11 mouse cellular contexts compared by ENCODE assay signal in genomic region chr11:57836872-57837680, GRCm38 (mm10). TPM values are rescaled to one million over a fixed set of nuclear protein-coding genes. Genes with fewer than 3 reads are reported as not detected.
DNase-seq lines count a peak whose midpoint lies in the region; ATAC-seq and TF ChIP-seq lines count a peak whose summit lies in the region.
"Had no signal": no experiment of that assay in that cellular context is flagged by ENCODE, and none has a peak within 500 bp of the region (broad histone marks: within the 10 kb centered on the region; RNA-seq: fewer than 3 reads in every experiment).

No protein-coding gene starts in this region.

- no peak for TF ChIP-seq POLR2A in ES-Bruce4 (IDR thresholded peaks at IDR 0.05; ENCODE audit: insufficient read depth, low read length)

- H3K9me3 ChIP-seq in heart, embryonic 12.5 days (replicated peaks) = no peaks in the 10 kb centered on the region
- H3K9me3 ChIP-seq in ES-Bruce4 (replicated peaks; ENCODE audit: control insufficient read depth, insufficient read depth, low read length, poor library complexity, severe bottlenecking) = no peaks in the 10 kb centered on the region
- H3K9me3 ChIP-seq in intestine, embryonic 14.5 days (ENCODE audit: control insufficient read depth, low read length) = no peaks in the 10 kb centered on the region
- H3K9me3 ChIP-seq in midbrain, embryonic 15.5 days = no peaks in the 10 kb centered on the region

- ATAC-seq in heart, embryonic 12.5 days (ENCODE audit: insufficient number of reproducible peaks, low FRiP score) = no peak
- ATAC-seq in intestine, embryonic 14.5 days (replicated peaks; ENCODE audit: low FRiP score, low TSS enrichment, low read depth) = peak; percentile 62
- no peak for ATAC-seq in midbrain, embryonic 15.5 days (replicated peaks)

- TF ChIP-seq CTCF in ES-Bruce4 (IDR thresholded peaks at IDR 0.05; ENCODE audit: low read depth, low read length) = no peak

- peak overlapping the region; percentile 48; the same call in 1 of the 2 replicates for H3K27ac ChIP-seq in heart, embryonic 12.5 days (ENCODE audit: poor library complexity, severe bottlenecking)
- H3K27ac ChIP-seq in ES-Bruce4 (ENCODE audit: insufficient read depth, low read length) = no peak overlapping the region
- H3K27ac ChIP-seq in intestine, embryonic 14.5 days (ENCODE audit: low read depth) = peak overlapping the region; percentile 84
- no peak overlapping the region for H3K27ac ChIP-seq in midbrain, embryonic 15.5 days

- intact Hi-C loops in heart, postnatal 14 days (cut with DNase I) = no loop called here

- no peak for TF ChIP-seq EP300 in ES-Bruce4 (IDR thresholded peaks at IDR 0.05; ENCODE audit: insufficient read depth, low read depth, low read length)

- peak overlapping the region; percentile 26 for H3K4me3 ChIP-seq in heart, embryonic 12.5 days
- H3K4me3 ChIP-seq in ES-Bruce4 (ENCODE audit: low read depth, low read length) = no peak overlapping the region; the same call in 1 of the 2 replicates
- peak overlapping the region; percentile 17 for H3K4me3 ChIP-seq in intestine, embryonic 14.5 days (ENCODE audit: low read depth, low read length)
- H3K4me3 ChIP-seq in midbrain, embryonic 15.5 days = peak overlapping the region; percentile 3

- peak overlapping the region; percentile 59 for H3K4me2 ChIP-seq in heart, embryonic 12.5 days
- peak overlapping the region; percentile 52 for H3K4me2 ChIP-seq in intestine, embryonic 14.5 days (ENCODE audit: low read length)
- peak overlapping the region; percentile 13; the same call in 1 of the 2 replicates for H3K4me2 ChIP-seq in midbrain, embryonic 15.5 days

- H3K9ac ChIP-seq in heart, embryonic 12.5 days = peak overlapping the region; percentile 59
- peak overlapping the region; percentile 32 for H3K9ac ChIP-seq in ES-Bruce4 (ENCODE audit: low read depth, poor library complexity, severe bottlenecking)
- 0 out of 2 replicates have a peak overlapping the region, but pooled peaks have one; percentile 30 for H3K9ac ChIP-seq in intestine, embryonic 14.5 days (ENCODE audit: low read length)
- H3K9ac ChIP-seq in midbrain, embryonic 15.5 days = no peak overlapping the region

- WGBS in heart, embryonic 12.5 days = 2% methylated on average over 38 of the region's 38 CpGs
- WGBS in intestine, embryonic 14.5 days = under 1% methylated on average over 38 of the region's 38 CpGs
- 1% methylated on average over 38 of the region's 38 CpGs for WGBS in midbrain, embryonic 15.5 days

- H3K4me1 ChIP-seq in heart, embryonic 12.5 days (replicated peaks) = peaks cover 47% of the 10 kb centered on the region
- H3K4me1 ChIP-seq in ES-Bruce4 (ENCODE audit: control insufficient read depth, insufficient read depth, low read length) = no peaks in the 10 kb centered on the region
- H3K4me1 ChIP-seq in intestine, embryonic 14.5 days (replicated peaks; ENCODE audit: control insufficient read depth, insufficient read depth, low read length) = peaks cover 37% of the 10 kb centered on the region
- H3K4me1 ChIP-seq in midbrain, embryonic 15.5 days = peaks cover 24% of the 10 kb centered on the region

- DNase-seq in heart, postnatal 14 days = no peak
- peak; percentile 80 for DNase-seq in intestine, embryonic 14.5 days (ENCODE audit: low spot score)
- no peak for DNase-seq in thymus, postnatal 36 days
- no peak for DNase-seq in frontal cortex, postnatal 14 days (ENCODE audit: low spot score in 2 of 2)
- DNase-seq in cerebellum, adult 9-10 months = no peak
- DNase-seq: kidney, adult 18-20 months; lung, postnatal 4 days had no signal

- peaks cover 91% of the 10 kb centered on the region for H3K27me3 ChIP-seq in heart, embryonic 12.5 days (replicated peaks)
- peaks cover 13% of the 10 kb centered on the region for H3K27me3 ChIP-seq in ES-Bruce4 (ENCODE audit: control insufficient read depth, insufficient read depth, low read length, poor library complexity, severe bottlenecking)
- peaks cover 35% of the 10 kb centered on the region for H3K27me3 ChIP-seq in intestine, embryonic 14.5 days (replicated peaks; ENCODE audit: control insufficient read depth, insufficient read depth, low read length)
- peaks cover 85% of the 10 kb centered on the region for H3K27me3 ChIP-seq in midbrain, embryonic 15.5 days (replicated peaks)

- H3K36me3 ChIP-seq in heart, embryonic 12.5 days = no peaks in the 10 kb centered on the region
- no peaks in the 10 kb centered on the region for H3K36me3 ChIP-seq in ES-Bruce4 (ENCODE audit: control insufficient read depth, insufficient read depth, low read length, poor library complexity, severe bottlenecking)
- H3K36me3 ChIP-seq in intestine, embryonic 14.5 days (ENCODE audit: control insufficient read depth, insufficient read depth, low read length) = no peaks in the 10 kb centered on the region
- no peaks in the 10 kb centered on the region for H3K36me3 ChIP-seq in midbrain, embryonic 15.5 days (replicated peaks)

RNA-seq across cellular contexts. Expression of gene Hand1, which starts 4.5 kb away (rescaled TPM):
- 62.0 and 66.2 TPM in 2 replicates for polyA plus RNA-seq in heart, embryonic 12.5 days (2016; fragmentation: Nextera tagmentation; extraction: Ambion mirVana)
- not detected for total RNA-seq in heart, postnatal 14 days (2021)
- polyA plus RNA-seq in ES-Bruce4 (2011; ENCODE audit: insufficient read depth, insufficient read length, low read depth, missing spikeins) = 3.7 and 7.0 TPM in 2 replicates
- polyA plus RNA-seq in intestine, embryonic 14.5 days (2014; fragmentation: Nextera tagmentation; extraction: Ambion mirVana) = 36.6 and 44.4 TPM in 2 replicates
- not detected in 2 replicates for polyA plus RNA-seq in midbrain, embryonic 15.5 days (2015; fragmentation: Nextera tagmentation; extraction: Ambion mirVana)
- total RNA-seq: left cerebral cortex, postnatal 36 days had no signal

RNA-seq across cellular contexts. Expression of gene Sap30l, which starts 35.6 kb away (rescaled TPM):
- 15.0 and 17.3 TPM in 2 replicates for polyA plus RNA-seq in heart, embryonic 12.5 days (2016; fragmentation: Nextera tagmentation; extraction: Ambion mirVana)
- total RNA-seq in heart, postnatal 14 days (2021) = 10 to 100 TPM; 34.3 to 35.6 TPM
- polyA plus RNA-seq in ES-Bruce4 (2011; ENCODE audit: insufficient read depth, insufficient read length, low read depth, missing spikeins) = 15.2 and 19.8 TPM in 2 replicates
- polyA plus RNA-seq in intestine, embryonic 14.5 days (2014; fragmentation: Nextera tagmentation; extraction: Ambion mirVana) = 10.1 and 15.0 TPM in 2 replicates
- 9.3 and 11.6 TPM in 2 replicates for polyA plus RNA-seq in midbrain, embryonic 15.5 days (2015; fragmentation: Nextera tagmentation; extraction: Ambion mirVana)

Comparison
In these comparisons a context has a peak if more than half of its experiments do, and no peak if none do; other contexts are left out.
1. H3K27ac ChIP-seq: peak in heart, embryonic 12.5 days (single experiment) and intestine, embryonic 14.5 days (single experiment); none in ES-Bruce4 (single experiment) and midbrain, embryonic 15.5 days (single experiment).
2. Peak in every context shown above with its lines, with median percentiles within 50 percentile points of each other: H3K4me2 ChIP-seq.